Mouse (Mus musculus) liver, adult 2 months (tissue): ENCODE data around the gene Rep15. TPM values are rescaled to one million over a fixed set of nuclear protein-coding genes. Genes with fewer than 3 reads are reported as not detected.

Experiments used
- DNase-seq: peaks from one replicate; pipeline ENCODE4 v3.0.0-alpha.2; 2011; ENCODE audit warnings: low read depth, low spot score; ENCODE audit errors: extremely low read depth
- H3K27ac ChIP-seq: fragments of 200-500 bp; replicated peaks from 2 replicates; pipeline ENCODE4 v1.5.1; 2012; ENCODE audit warnings: low read depth, mild to moderate bottlenecking, control low read depth, inconsistent platforms, low read length; ENCODE audit not compliant: insufficient read depth
- H3K27me3 ChIP-seq: fragments of 200-500 bp; 2 replicates; pipeline ENCODE4 v1.6.1; 2012; ENCODE audit warnings: mild to moderate bottlenecking, moderate library complexity, low read length, inconsistent platforms; ENCODE audit not compliant: control insufficient read depth, insufficient read depth
- H3K36me3 ChIP-seq: fragments of 200-500 bp; 2 replicates; pipeline ENCODE4 v1.6.1; 2012; ENCODE audit warnings: low read length, inconsistent platforms; ENCODE audit not compliant: control insufficient read depth, insufficient read depth
- H3K4me1 ChIP-seq: fragments of 200-500 bp; 2 replicates; pipeline ENCODE4 v1.6.1; 2011; ENCODE audit warnings: low read length; ENCODE audit not compliant: control insufficient read depth, insufficient read depth
- H3K4me3 ChIP-seq: fragments of 200-500 bp; 2 replicates; pipeline ENCODE4 v1.5.1; 2011; ENCODE audit warnings: low read depth, mild to moderate bottlenecking, control low read depth, low read length, moderate library complexity; ENCODE audit not compliant: insufficient read depth
- H3K79me2 ChIP-seq: fragments of 200-500 bp; 2 replicates; pipeline ENCODE4 v1.6.1; 2012; ENCODE audit warnings: inconsistent platforms, mild to moderate bottlenecking, low read length, moderate library complexity; ENCODE audit not compliant: control insufficient read depth, insufficient read depth
- H3K9ac ChIP-seq: fragments of 200-500 bp; 2 replicates; pipeline ENCODE4 v1.6.1; 2012; ENCODE audit warnings: low read depth, mild to moderate bottlenecking, control low read depth, inconsistent platforms, low read length
- CTCF ChIP-seq: fragments of 200-500 bp; IDR thresholded peaks from 2 replicates; pipeline ENCODE4 v1.5.1; 2011; ENCODE audit warnings: low read depth, low read length, control low read depth
- POLR2A ChIP-seq: fragments of 200-500 bp; IDR thresholded peaks from 2 replicates; pipeline ENCODE4 v1.6.1; 2011; ENCODE audit warnings: low read length, control low read depth; ENCODE audit not compliant: insufficient read depth; ENCODE audit errors: extremely low read depth
- WGBS: fragments of 180-500 bp; shearing (Covaris S2); methylation state at CpG from one replicate; pipeline ENCODE4 v1.1.7; 2018; 5-methylcytosine and 5-hydroxymethylcytosine counted together
- polyA plus RNA-seq: library from polyadenylated mRNA; depleted of rRNA; stranded (reverse); fragments of >200 nt; gene quantifications from 2 replicates; pipeline ENCODE4 v1.2.3, GENCODE M21; 2012
- total RNA-seq: library from RNA; depleted of rRNA; stranded (reverse); fragments of >200 nt; gene quantifications from 2 replicates; pipeline ENCODE4 v1.2.3, GENCODE M21; 2014

Gene Rep15
- total and polyA plus RNA-seq, 2 experiments, result 0.05 to 0.37 TPM

- Histone ChIP-seq H3K27ac (no peak overlapping the region), H3K79me2 (no peaks in the 10 kb centered on the region), H3K4me1 (no peaks in the 10 kb centered on the region), H3K9ac (no peak overlapping the region), H3K36me3 (peaks cover 51% of the 10 kb centered on the region), H3K4me3 (no peak overlapping the region), H3K27me3 (no peaks in the 10 kb centered on the region)
- no peak for DNase-seq
- TF ChIP-seq CTCF (no peak), POLR2A (no peak)
- WGBS, result 91% methylated on average over 15 of the region's 15 CpGs
Measured at GRCm38 (mm10) chr6:147030096-147030885, 2.1 kb upstream of the Rep15 start.

- Histone ChIP-seq H3K4me3 (peak within 1 kb of the TSS; percentile 96), H3K36me3 (peaks cover 5% of the 10 kb centered on the region; the same call in 1 of the 2 replicates), H3K9ac (peak within 1 kb of the TSS; percentile 97), H3K4me1 (peaks cover 2% of the 10 kb centered on the region), H3K27me3 (no peaks in the 10 kb centered on the region), H3K79me2 (no peaks in the 10 kb centered on the region; the same call in 1 of the 2 replicates), H3K27ac (peak within 1 kb of the TSS; percentile 81)
- TF ChIP-seq CTCF (no peak), POLR2A (peak; percentile 88)
- 3% methylated on average over 66 of the region's 66 CpGs for WGBS
- DNase-seq, result peak; percentile 77
Measured at GRCm38 (mm10) chr6:147042291-147043290, 10.2 kb downstream of the Rep15 start, which contains the start of gene Mrps35. Gene Mrps35 (plus strand): TSS chr6:147042764.

- H3K27me3 ChIP-seq, result no peaks in the 10 kb centered on the region
- no peak overlapping the region; the same call in none of the 2 replicates for H3K4me3 ChIP-seq
- 47% methylated on average over 7 of the region's 7 CpGs for WGBS
- no peaks in the 10 kb centered on the region; the same call in 1 of the 2 replicates for H3K79me2 ChIP-seq
- peaks cover 2% of the 10 kb centered on the region for H3K4me1 ChIP-seq
- TF ChIP-seq POLR2A (no peak), CTCF (no peak)
- no peak overlapping the region for H3K9ac ChIP-seq
- H3K27ac ChIP-seq, result no peak overlapping the region
- no peak for DNase-seq
- H3K36me3 ChIP-seq, result peaks cover 13% of the 10 kb centered on the region; the same call in 1 of the 2 replicates
Measured at GRCm38 (mm10) chr6:147043633-147044032, 11.2 kb downstream of the Rep15 start.

- no peak overlapping the region for H3K4me3 ChIP-seq
- TF ChIP-seq CTCF (no peak), POLR2A (no peak)
- no peak overlapping the region for H3K9ac ChIP-seq
- 96% methylated on average over 13 of the region's 13 CpGs for WGBS
- H3K27me3 ChIP-seq, result no peaks in the 10 kb centered on the region
- no peak overlapping the region for H3K27ac ChIP-seq
- no peaks in the 10 kb centered on the region for H3K4me1 ChIP-seq
- peaks cover 34% of the 10 kb centered on the region for H3K36me3 ChIP-seq
- no peak for DNase-seq
- H3K79me2 ChIP-seq, result 0 out of 2 replicates have a peak, but pooled peaks cover 4% of the 10 kb centered on the region
Measured at GRCm38 (mm10) chr6:147049239-147049805, 16.9 kb downstream of the Rep15 start.

GRCm38 (mm10) chr6:147051666-147052065 lies 19.3 kb downstream of the Rep15 start:
- Histone ChIP-seq H3K9ac (no peak overlapping the region), H3K27ac (no peak overlapping the region), H3K4me1 (no peaks in the 10 kb centered on the region), H3K4me3 (no peak overlapping the region), H3K27me3 (no peaks in the 10 kb centered on the region), H3K36me3 (peaks cover 43% of the 10 kb centered on the region), H3K79me2 (0 out of 2 replicates have a peak, but pooled peaks cover 4% of the 10 kb centered on the region)
- DNase-seq, result no peak
- 96% methylated on average over 8 of the region's 8 CpGs for WGBS
- TF ChIP-seq POLR2A, result no peak
- TF ChIP-seq CTCF, result no peak
